Mouse (Mus musculus): ENCODE data around the gene Rps13. TPM values are rescaled to one million over a fixed set of nuclear protein-coding genes. Genes with fewer than 3 reads are reported as not detected.

Gene Rps13
- total and polyA plus RNA-seq, 2 experiments from 2014 or later: 118 to 455 TPM

DNA sequence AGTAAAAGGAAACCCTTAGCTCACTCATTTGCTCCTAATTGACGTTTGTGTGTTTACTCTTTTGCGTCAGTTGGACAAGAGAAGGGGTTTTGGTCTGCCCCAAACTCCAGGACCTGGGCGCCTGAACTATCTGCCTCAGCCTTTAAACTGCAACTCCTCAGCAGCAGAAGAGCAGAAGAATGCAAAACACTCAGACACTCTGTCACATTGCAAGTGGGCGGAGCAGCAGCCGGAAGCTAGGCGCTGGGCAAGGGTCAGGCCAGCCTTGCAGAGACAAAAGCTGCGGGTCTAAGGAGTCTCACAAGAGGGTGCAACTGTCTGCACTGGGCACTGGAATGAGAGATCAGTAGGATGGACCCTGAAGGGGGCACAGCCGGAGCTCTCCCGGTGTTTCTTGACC is 24.5 kb downstream of the Rps13 start:
- no peak for TF ChIP-seq CTCF (IDR thresholded peaks at IDR 0.05; ENCODE audit: low read depth)
- TF ChIP-seq EP300 (IDR thresholded peaks at IDR 0.05; ENCODE audit: low read depth): no peak
- Histone ChIP-seq H3K27ac (ENCODE audit: low read depth) (0 out of 2 replicates have a peak overlapping the region, but pooled peaks have one; percentile 43), H3K4me3 (ENCODE audit: low read depth, low read length) (no peak overlapping the region; the same call in 1 of the 2 replicates), H3K9ac (replicated peaks; ENCODE audit: low read depth, low read length) (no peak overlapping the region), H3K27me3 (ENCODE audit: control insufficient read depth, insufficient read depth, low read length) (no peaks in the 10 kb centered on the region), H3K4me2 (ENCODE audit: low read depth, low read length) (peak overlapping the region; percentile 27), H3K9me3 (replicated peaks; ENCODE audit: control insufficient read depth, low read length) (no peaks in the 10 kb centered on the region), H3K4me1 (ENCODE audit: control insufficient read depth, insufficient read depth) (peaks cover 10% of the 10 kb centered on the region; the same call in 1 of the 2 replicates), H3K36me3 (replicated peaks; ENCODE audit: control insufficient read depth, insufficient read depth, low read length) (no peaks in the 10 kb centered on the region)
- no peak for DNase-seq (ENCODE audit: low spot score)
- WGBS: 20% methylated on average over 9 of the region's 9 CpGs
- no peak for ATAC-seq (ENCODE audit: insufficient read depth, low read depth)

DNA sequence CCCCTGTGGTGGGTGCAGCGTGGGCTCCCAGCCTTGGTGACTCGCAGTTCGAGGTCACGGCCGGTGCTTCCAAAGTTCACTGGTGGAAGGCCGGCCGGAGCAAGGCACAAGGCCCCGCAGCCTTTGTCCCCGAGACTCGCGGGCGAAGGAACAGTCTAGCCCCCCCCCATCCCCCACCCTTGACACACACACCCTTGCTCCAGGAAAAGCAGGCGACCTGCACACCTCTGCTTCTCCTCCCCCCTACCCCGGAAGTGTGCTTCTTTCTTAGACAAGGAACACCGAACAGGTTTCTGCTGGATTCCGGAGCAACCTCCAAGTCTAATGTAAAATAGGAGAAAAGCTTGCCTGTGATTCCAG is 25.4 kb downstream of the Rps13 start:
- TF ChIP-seq EP300 (IDR thresholded peaks at IDR 0.05; ENCODE audit: low read depth) (no peak), CTCF (IDR thresholded peaks at IDR 0.05; ENCODE audit: low read depth) (no peak)

DNA sequence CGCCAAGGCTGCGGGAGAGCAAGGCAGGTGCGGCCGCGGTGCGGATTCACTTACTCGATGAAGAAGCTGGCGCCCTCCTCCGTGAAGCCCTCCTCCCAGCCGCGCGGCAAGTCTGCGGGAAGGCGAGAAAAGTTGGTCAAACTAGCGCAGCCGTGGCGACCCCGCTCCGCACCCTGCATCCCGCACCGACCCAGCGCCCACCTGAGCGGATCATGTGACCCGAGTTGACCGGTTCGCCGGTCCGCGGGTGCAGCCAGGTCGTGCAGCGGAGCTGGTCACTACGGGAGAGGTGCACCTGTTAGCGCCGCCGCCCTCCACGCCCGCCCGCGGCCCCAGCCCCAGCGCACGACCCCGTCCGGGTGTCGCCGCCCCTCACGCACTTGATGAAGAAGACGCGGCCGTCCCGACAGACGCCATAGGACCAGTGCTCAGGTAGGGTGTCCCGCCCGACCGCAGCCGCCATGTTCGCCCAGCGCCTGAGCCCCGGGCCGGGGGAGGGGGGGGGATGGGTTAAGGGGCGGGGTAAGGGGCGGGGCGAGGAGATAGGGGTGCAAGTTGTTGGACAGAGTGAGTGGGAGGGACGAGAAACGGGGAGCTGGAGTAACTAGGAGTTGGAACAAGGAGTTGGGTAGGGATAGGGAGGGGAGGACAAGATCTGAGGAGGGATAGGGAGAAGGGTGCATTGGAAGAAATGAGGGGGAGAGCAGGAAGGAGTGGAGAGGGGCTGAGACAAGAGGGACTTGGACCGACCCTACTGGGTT is 25.9 kb downstream of the Rps13 start, which contains the start of gene Plekha7:
Gene Plekha7, minus strand, starts transcription at position 506 of the 761 bp plus-strand sequence.
- Histone ChIP-seq H3K9ac (replicated peaks; ENCODE audit: low read depth, low read length) (peak within 1 kb of the TSS; percentile 57), H3K27me3 (ENCODE audit: control insufficient read depth, insufficient read depth, low read length) (no peaks in the 10 kb centered on the region), H3K36me3 (replicated peaks; ENCODE audit: control insufficient read depth, insufficient read depth, low read length) (no peaks in the 10 kb centered on the region), H3K4me2 (ENCODE audit: low read depth, low read length) (peak within 1 kb of the TSS; percentile 90), H3K4me3 (ENCODE audit: low read depth, low read length) (peak within 1 kb of the TSS; percentile 73), H3K9me3 (replicated peaks; ENCODE audit: control insufficient read depth, low read length) (no peaks in the 10 kb centered on the region), H3K4me1 (ENCODE audit: control insufficient read depth, insufficient read depth) (peaks cover 10% of the 10 kb centered on the region; the same call in 1 of the 2 replicates), H3K27ac (ENCODE audit: low read depth) (peak within 1 kb of the TSS; percentile 62)
- WGBS: under 1% methylated on average over 61 of the region's 65 CpGs
- DNase-seq (ENCODE audit: low spot score): peak; percentile 52
- peak; percentile 81 for ATAC-seq (ENCODE audit: insufficient read depth, low read depth)
- TF ChIP-seq CTCF (IDR thresholded peaks at IDR 0.05; ENCODE audit: low read depth) (no peak), EP300 (IDR thresholded peaks at IDR 0.05; ENCODE audit: low read depth) (no peak)

More for the DNA sequence above, 25.4 kb downstream of the Rps13 start:
- Histone ChIP-seq H3K27ac (ENCODE audit: low read depth) (no peak overlapping the region; the same call in none of the 2 replicates), H3K36me3 (replicated peaks; ENCODE audit: control insufficient read depth, insufficient read depth, low read length) (no peaks in the 10 kb centered on the region), H3K4me3 (ENCODE audit: low read depth, low read length) (peak overlapping the region; percentile 73), H3K9me3 (replicated peaks; ENCODE audit: control insufficient read depth, low read length) (no peaks in the 10 kb centered on the region), H3K4me2 (ENCODE audit: low read depth, low read length) (peak overlapping the region; percentile 90), H3K4me1 (ENCODE audit: control insufficient read depth, insufficient read depth) (peaks cover 10% of the 10 kb centered on the region; the same call in 1 of the 2 replicates), H3K9ac (replicated peaks; ENCODE audit: low read depth, low read length) (peak overlapping the region; percentile 57), H3K27me3 (ENCODE audit: control insufficient read depth, insufficient read depth, low read length) (no peaks in the 10 kb centered on the region)
- WGBS: 3% methylated on average over 16 of the region's 16 CpGs
- DNase-seq (ENCODE audit: low spot score) (no peak), ATAC-seq (ENCODE audit: insufficient read depth, low read depth) (peak; percentile 19; the same call in 1 of the 2 replicates)

DNA sequence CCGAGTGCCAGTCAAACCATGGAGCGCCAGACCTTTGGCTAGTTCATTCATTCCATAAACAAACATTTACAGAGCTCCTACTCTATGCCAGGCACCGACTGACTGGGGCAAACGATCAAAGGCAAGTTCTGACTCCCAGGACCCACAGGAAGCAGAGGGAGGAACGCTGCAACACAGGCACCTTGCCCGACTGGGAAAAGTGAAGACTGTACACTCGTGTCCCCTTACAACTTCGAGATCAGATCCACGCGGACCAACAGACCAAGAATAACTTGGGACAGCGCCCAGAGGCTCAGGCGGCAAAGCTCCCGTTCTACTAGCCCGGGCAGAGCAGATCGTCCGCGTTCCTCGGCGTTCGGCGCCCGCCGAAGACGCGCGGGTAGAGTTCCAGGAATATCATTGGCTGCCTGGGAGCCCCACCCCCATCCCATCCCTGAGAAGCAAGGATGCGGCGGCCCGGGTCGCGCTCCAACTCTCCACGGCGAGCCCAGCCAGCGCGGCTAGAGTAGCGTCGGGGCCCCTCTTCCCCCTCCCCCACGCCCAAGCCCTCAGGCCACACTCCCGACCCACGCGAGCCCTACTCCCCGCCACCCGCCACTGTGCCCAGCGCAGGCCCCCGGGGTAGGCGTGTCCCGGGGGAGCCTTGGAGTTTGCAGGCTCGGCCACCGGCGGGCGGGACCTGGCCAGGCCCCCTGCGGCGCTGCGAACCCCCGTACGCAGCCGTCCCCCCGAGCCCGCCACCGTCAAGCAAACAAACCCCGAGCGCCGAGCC is 26.7 kb downstream of the Rps13 start:
- DNase-seq (ENCODE audit: low spot score): peak; percentile 57
- peak overlapping the region; percentile 90 for H3K4me2 ChIP-seq (ENCODE audit: low read depth, low read length)
- peak overlapping the region; percentile 57 for H3K9ac ChIP-seq (replicated peaks; ENCODE audit: low read depth, low read length)
- no peaks in the 10 kb centered on the region for H3K27me3 ChIP-seq (ENCODE audit: control insufficient read depth, insufficient read depth, low read length)
- H3K36me3 ChIP-seq (replicated peaks; ENCODE audit: control insufficient read depth, insufficient read depth, low read length): no peaks in the 10 kb centered on the region
- WGBS: under 1% methylated on average over 62 of the region's 63 CpGs
- peak; percentile 78 for ATAC-seq (ENCODE audit: insufficient read depth, low read depth)
- H3K4me3 ChIP-seq (ENCODE audit: low read depth, low read length): peak overlapping the region; percentile 73
- TF ChIP-seq EP300 (IDR thresholded peaks at IDR 0.05; ENCODE audit: low read depth) (no peak), CTCF (IDR thresholded peaks at IDR 0.05; ENCODE audit: low read depth) (no peak)
- H3K9me3 ChIP-seq (replicated peaks; ENCODE audit: control insufficient read depth, low read length): no peaks in the 10 kb centered on the region
- peaks cover 10% of the 10 kb centered on the region; the same call in 1 of the 2 replicates for H3K4me1 ChIP-seq (ENCODE audit: control insufficient read depth, insufficient read depth)
- peak overlapping the region; percentile 62; the same call in 1 of the 2 replicates for H3K27ac ChIP-seq (ENCODE audit: low read depth)

DNA sequence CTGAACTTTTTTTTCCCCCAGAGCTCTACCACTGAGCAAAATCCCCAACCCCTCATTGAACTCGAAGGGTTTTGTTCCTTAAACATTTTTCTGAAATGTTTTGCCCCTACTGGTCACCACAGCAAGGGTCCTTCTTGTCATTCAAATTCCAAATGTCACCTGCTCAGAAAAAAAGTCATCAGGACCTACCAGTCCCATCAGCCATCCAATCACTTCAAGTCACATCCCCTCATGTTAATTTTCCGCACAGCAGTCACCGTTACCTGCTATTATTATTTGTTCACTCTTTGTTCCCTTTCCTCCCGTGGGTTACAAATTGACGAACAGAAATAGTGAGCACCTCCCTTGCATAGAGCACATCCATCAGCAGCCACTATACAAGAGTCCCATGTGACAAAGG is 27.4 kb downstream of the Rps13 start:
- Histone ChIP-seq H3K4me2 (ENCODE audit: low read depth, low read length) (peak overlapping the region; percentile 90; the same call in 1 of the 2 replicates), H3K27ac (ENCODE audit: low read depth) (no peak overlapping the region), H3K9me3 (replicated peaks; ENCODE audit: control insufficient read depth, low read length) (no peaks in the 10 kb centered on the region), H3K4me3 (ENCODE audit: low read depth, low read length) (no peak overlapping the region), H3K4me1 (ENCODE audit: control insufficient read depth, insufficient read depth) (peaks cover 14% of the 10 kb centered on the region), H3K9ac (replicated peaks; ENCODE audit: low read depth, low read length) (no peak overlapping the region), H3K36me3 (replicated peaks; ENCODE audit: control insufficient read depth, insufficient read depth, low read length) (no peaks in the 10 kb centered on the region), H3K27me3 (ENCODE audit: control insufficient read depth, insufficient read depth, low read length) (no peaks in the 10 kb centered on the region)
- DNase-seq (ENCODE audit: low spot score) (no peak), ATAC-seq (ENCODE audit: insufficient read depth, low read depth) (no peak)
- TF ChIP-seq CTCF (IDR thresholded peaks at IDR 0.05; ENCODE audit: low read depth): no peak
- TF ChIP-seq EP300 (IDR thresholded peaks at IDR 0.05; ENCODE audit: low read depth): no peak
- WGBS: 29% methylated on average over 5 of the region's 5 CpGs
